Mouse (Mus musculus): ENCODE results near the gene Tle4.

The Tle4 gene

DNA sequence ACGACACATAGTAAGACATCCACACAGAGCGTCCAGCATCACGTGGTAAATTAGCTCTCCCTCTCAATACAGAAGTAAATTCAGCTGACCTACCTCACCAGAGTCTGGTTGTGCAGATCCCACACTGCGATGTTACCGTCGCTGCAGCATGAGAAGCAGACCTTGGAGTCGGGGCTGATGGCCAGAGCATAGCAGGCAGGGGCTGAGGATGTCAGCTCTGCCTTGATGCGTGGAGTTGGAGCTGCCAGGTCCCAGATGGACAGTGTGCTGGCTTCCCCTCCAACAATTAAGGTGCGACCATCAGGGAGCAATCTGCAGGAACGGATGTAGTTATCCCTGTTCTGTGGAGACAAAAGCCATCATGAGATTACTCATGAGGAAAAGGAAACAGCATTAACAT is 144.4 kb downstream of the Tle4 start:
- no peak for DNase-seq (ENCODE audit: low spot score)

- DNase-seq (ENCODE audit: low spot score), result no peak
Observed at GRCm38 (mm10) chr19:14451329-14451728, 146.5 kb downstream of the Tle4 start.

GRCm38 (mm10) chr19:14449738-14450137 is 148.1 kb downstream of the Tle4 start:
- DNase-seq (ENCODE audit: low spot score), result no peak

- no peak for DNase-seq (ENCODE audit: low spot score)
Observed at GRCm38 (mm10) chr19:14448586-14448985, 149.3 kb downstream of the Tle4 start.

DNA sequence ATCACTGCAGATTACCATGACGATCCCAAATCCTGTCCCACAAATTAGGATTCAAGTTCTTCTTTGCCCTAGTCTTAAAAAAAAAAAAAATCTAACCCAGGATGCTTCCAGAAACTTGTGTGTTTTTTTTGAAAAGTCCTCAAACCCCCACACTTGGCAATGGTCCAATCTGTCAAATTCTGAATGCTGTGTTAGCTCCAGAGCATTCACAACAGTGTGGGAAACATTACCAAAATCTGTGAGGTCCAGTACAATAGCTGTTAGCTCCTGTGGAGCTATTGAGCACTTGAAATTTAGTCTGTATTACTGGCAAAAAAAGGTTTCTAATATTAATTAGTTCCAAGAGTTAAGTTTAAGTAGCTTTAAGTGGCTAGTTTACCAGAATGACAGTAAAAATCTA is 150.4 kb downstream of the Tle4 start:
- no peak for DNase-seq (ENCODE audit: low spot score)

DNA sequence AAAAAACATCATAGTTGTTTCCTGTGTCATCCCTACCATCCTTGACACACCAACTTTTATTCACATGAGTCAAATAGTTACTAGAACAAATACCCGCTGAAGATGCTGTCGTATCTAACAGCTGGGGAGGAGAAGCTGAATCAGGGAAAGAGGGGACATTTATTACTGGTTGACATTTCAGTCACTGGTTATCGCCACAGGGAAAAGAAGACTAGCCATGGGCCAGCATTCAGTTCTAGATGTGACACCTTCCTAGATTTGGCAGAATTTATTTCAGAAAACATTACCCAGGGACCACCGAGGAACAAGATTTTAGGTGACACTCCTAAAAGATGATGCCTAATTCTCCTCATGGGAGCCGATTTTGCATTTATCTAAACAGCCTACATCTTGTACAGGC is 156.0 kb downstream of the Tle4 start:
- DNase-seq (ENCODE audit: low spot score), result no peak

- DNase-seq (ENCODE audit: low spot score), result no peak
Observed at GRCm38 (mm10) chr19:14437226-14437625, 160.6 kb downstream of the Tle4 start.

DNA sequence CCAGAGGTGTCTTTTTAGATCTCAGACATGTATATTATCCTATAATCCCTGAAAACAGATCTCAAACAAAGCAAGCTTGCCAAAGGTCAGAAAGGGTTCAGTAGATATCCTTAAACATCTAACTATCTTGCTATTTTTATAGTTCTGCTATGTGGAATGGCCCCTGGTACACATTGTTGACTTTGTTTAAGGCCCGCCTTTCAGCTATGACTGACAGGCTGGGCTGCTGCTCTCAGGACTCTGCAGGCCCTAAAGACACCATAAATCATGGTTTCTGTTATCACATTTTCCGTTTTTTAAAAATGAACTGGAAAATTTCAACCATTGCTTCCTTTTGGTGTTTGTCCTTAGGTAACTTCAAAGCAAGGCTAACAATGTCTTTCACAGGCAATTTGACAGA is 161.3 kb downstream of the Tle4 start:
- no peak for DNase-seq (ENCODE audit: low spot score)

GRCm38 (mm10) chr19:14435681-14436376 is 162.0 kb downstream of the Tle4 start:
- DNase-seq (ENCODE audit: low spot score), result no peak

DNA sequence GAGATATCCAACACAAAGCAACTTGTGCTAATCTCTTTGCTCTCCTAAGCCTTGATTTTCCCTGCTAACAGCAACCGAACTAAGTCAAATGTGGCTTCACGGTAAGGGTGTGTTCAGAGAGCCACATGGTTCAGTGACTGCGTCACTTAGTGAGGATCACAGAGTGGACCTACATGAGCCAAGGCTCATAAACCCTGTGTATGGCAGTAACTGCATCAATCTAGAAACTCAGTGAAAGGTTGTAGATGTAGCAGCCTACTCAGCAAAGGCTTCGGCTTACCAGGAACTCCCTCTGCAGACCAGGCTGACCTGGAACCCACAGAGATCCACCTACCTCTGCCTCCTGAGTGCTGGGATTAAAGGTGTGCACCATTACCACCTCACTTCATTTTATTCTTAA is 164.0 kb downstream of the Tle4 start:
- DNase-seq (ENCODE audit: low spot score), result no peak

GRCm38 (mm10) chr19:14432436-14432835 is 165.4 kb downstream of the Tle4 start:
- no peak for DNase-seq (ENCODE audit: low spot score)

- no peak for DNase-seq (ENCODE audit: low spot score)
Observed at GRCm38 (mm10) chr19:14426920-14427319, 170.9 kb downstream of the Tle4 start.

DNA sequence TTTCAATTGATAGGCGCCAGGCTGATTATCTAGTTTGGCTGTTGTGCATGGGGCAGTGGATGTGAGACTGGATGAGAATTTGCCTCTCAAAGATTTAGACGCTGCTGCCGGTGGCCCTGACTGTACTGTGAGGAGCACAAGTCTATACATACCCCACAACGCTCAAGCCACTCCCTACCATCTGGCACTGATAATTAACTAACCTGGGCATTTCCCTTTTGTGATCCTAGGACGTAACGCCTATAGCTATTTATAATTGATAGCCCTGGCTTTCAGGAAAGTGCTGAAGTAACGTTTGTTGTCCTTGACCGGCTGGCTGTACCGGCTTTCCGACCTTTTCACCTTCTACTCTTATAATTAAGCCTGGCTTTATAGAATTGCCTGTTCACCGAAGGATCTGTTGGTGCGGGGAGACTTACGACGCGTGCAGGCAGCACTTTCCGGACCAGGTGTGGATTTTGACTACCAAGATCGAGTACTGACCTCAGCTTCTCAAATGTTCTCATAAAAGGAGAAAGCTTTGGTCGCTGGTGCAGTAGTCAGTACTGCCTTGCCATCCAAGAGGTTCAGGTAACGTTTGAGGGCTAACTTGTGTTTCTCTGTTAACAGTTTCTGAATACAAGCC is 171.5 kb downstream of the Tle4 start:
- no peak for DNase-seq (ENCODE audit: low spot score)

DNA sequence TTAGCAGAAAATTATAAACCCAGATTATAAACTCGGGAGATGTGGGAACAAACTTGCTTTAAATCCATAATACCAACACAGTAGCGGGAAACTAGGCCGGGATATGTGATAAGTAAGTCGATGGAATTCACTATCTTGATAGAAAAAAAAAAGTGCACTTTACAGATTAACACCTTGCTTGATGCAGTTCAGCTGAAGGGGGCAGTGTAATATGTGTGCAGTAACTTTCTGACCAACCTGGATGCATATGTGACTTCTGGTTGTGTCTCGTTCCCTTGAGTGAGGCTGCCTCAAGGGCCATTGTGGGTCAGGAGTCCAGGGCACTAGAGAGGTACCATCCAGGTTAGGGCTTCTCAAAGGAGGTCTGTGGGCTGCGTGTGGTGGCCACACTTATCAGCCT is 172.7 kb downstream of the Tle4 start:
- no peak for DNase-seq (ENCODE audit: low spot score)

DNA sequence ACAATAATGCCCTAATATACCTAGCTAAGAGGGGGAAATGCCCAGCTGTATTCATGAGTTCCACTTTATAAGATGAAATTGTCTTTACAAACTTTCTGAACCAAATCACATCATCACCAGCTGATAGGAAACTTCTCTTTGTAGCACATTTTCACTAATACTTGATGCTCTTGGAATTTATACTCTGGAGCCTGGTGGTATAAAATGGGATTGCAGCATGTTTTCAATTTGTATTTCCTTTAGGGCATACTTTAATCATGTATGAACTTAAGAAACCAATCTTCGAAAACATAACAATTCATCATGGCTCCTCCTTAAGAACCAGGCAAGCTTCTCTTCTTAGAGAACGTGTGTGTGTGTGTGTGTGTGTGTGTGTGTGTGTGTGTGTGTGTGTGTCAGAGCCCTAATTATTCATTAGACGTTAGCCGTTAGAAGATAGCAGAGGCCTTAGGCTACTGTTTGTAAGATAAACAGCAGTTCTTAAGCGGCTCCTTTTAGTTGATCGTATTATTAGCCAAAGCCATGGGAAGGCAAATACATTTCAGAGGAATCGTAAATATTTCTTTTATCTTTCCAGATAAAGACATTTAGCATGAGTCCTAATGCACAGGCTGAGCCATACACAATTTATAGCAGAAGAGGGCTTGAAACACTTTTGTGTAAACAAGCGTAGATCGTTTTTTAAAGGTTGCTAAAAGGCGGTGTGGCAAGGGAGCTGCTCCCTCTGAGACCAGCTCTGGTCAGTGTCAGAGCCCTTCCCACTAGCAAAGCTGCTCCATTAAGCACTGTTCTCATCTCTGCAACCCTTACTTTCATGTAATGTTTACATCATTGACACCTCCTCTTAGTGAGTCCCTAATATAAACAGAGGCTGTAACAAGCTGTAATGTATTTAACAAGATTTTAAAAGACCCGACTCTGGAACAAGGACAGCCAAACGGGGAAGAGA is 173.6 kb downstream of the Tle4 start:
- no peak for DNase-seq (ENCODE audit: low spot score)

- DNase-seq (ENCODE audit: low spot score), result no peak
Observed at GRCm38 (mm10) chr19:14421691-14422090, 176.2 kb downstream of the Tle4 start.

GRCm38 (mm10) chr19:14419886-14420285 is 178.0 kb downstream of the Tle4 start:
- DNase-seq (ENCODE audit: low spot score), result no peak

DNA sequence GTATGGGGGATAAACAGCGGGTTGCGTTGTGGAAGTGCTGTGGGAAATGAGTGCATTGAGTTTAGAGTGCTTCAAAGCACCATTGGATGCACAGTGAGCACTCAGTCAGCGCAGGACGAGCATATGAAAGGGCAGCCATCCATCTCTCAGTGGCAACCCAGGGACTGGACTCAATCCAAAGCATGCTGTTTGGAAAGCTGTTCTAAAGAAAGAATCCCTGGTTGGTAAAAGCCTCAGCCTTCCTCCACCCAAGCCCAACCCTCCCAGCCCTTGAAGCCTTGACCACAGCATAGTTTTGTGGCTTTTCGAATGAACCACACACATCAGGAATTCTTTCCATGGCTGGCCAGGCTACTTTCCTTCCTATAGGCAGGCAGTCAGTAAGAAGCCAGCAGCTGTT is 181.0 kb downstream of the Tle4 start:
- DNase-seq (ENCODE audit: low spot score), result no peak

DNA sequence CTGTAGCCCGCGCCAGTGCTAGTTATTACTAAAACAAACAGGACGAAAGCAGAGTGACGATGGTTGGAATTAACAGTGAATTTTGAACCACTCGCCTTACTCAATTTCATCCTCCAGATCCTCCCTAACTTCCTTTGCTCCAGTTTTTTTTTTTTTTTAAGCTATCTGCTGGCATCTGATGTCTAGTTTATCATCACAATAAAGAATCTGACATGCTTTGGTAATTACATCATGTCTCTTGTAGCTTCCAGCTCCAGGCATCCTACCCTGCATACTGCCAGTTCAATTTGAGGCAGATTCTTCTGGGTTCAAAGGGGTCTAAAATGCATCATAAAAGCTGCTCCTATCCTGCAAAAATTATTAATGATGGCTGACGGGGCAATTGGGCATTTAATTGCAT is 181.9 kb downstream of the Tle4 start:
- DNase-seq (ENCODE audit: low spot score), result no peak

GRCm38 (mm10) chr19:14414957-14415356 is 182.9 kb downstream of the Tle4 start:
- DNase-seq (ENCODE audit: low spot score), result no peak

GRCm38 (mm10) chr19:14406603-14407002 is 191.2 kb downstream of the Tle4 start:
- no peak for DNase-seq (ENCODE audit: low spot score)
